Mouse (Mus musculus) retina, adult 2 months (tissue): Measurements from ENCODE around the gene Tbc1d19.

ENCODE experiments used
- DNase-seq: peaks from one replicate; pipeline ENCODE4 v3.0.0-alpha.2; 2012; ENCODE audit warnings: low read depth, low spot score

Gene Tbc1d19

GRCm38 (mm10) chr5:53950189-53950588 lies 140.8 kb downstream of the Tbc1d19 start:
- DNase-seq: no peak

- DNase-seq: no peak
Observed at GRCm38 (mm10) chr5:53953216-53953615, 143.8 kb downstream of the Tbc1d19 start.
